Mouse (Mus musculus) ES-E14 (cell line): ENCODE measurements around the gene Mrap2. TPM values are rescaled to one million over a fixed set of nuclear protein-coding genes. Genes with fewer than 3 reads are reported as not detected.
A peak's percentile ranks its signal among the peaks of the same experiment; 100 is the strongest.

Source experiments
- DNase-seq: peaks from one replicate; pipeline ENCODE4 v3.0.0-alpha.2; 2013; ENCODE audit warnings: low read depth, low spot score
- H3K27ac ChIP-seq: 2 replicates; pipeline ENCODE4 v1.5.1; 2012; ENCODE audit warnings: low read depth, mild to moderate bottlenecking, low read length, moderate library complexity, mixed read lengths; ENCODE audit not compliant: poor library complexity, insufficient read depth, severe bottlenecking
- H3K36me3 ChIP-seq: 2 replicates; pipeline ENCODE4 v1.6.1; 2012; ENCODE audit warnings: mild to moderate bottlenecking, low read length, moderate library complexity, mixed read lengths; ENCODE audit not compliant: control insufficient read depth, poor library complexity, insufficient read depth, severe bottlenecking
- H3K4me1 ChIP-seq, 2 experiments: fragments of 150-350 bp in 1 of 2; sonication (generic) in 1 of 2; 2 replicates each; pipeline ENCODE4 v1.6.1; 2012; ENCODE audit warnings: low read length in 2 of 2, mild to moderate bottlenecking in 1 of 2, mixed read lengths in 1 of 2; ENCODE audit not compliant: control insufficient read depth in 2 of 2, insufficient read depth in 2 of 2, poor library complexity in 1 of 2
- H3K4me3 ChIP-seq, 2 experiments: fragments of 150-350 bp in 1 of 2; sonication (generic) in 1 of 2; 2 replicates each; pipeline ENCODE4 v1.5.1; 2012; ENCODE audit warnings: low read length in 2 of 2, low read depth in 1 of 2, mild to moderate bottlenecking in 1 of 2, mixed read lengths in 1 of 2; ENCODE audit not compliant: insufficient read depth in 1 of 2, poor library complexity in 1 of 2, severe bottlenecking in 1 of 2
- H3K9ac ChIP-seq: 2 replicates; pipeline ENCODE4 v1.6.1; 2012; ENCODE audit warnings: low read depth, mild to moderate bottlenecking, low read length, mixed read lengths; ENCODE audit not compliant: poor library complexity, insufficient read depth, severe bottlenecking
- H3K9me3 ChIP-seq: fragments of 150-350 bp; sonication (generic); 2 replicates; pipeline ENCODE4 v1.6.1; 2012; ENCODE audit warnings: low read depth, mild to moderate bottlenecking, low read length; ENCODE audit not compliant: control insufficient read depth, insufficient read depth
- CHD2 ChIP-seq: IDR thresholded peaks from 2 replicates; pipeline ENCODE4 v1.6.1; 2014; ENCODE audit warnings: mild to moderate bottlenecking, low read depth, low read length, inconsistent platforms
- HCFC1 ChIP-seq: IDR thresholded peaks from 2 replicates; pipeline ENCODE4 v1.6.1; 2012; ENCODE audit warnings: low read length, inconsistent platforms, borderline replicate concordance; ENCODE audit not compliant: insufficient read depth
- MAFK ChIP-seq: IDR thresholded peaks from 2 replicates; pipeline ENCODE4 v1.6.1; 2014; ENCODE audit warnings: mild to moderate bottlenecking, low read depth, low read length, inconsistent platforms; ENCODE audit not compliant: insufficient read depth
- ZC3H11A ChIP-seq: IDR thresholded peaks from 2 replicates; pipeline ENCODE4 v1.6.1; 2012; ENCODE audit warnings: low read depth, mild to moderate bottlenecking, inconsistent platforms, low read length, borderline replicate concordance
- ZNF384 ChIP-seq: IDR thresholded peaks from 2 replicates; pipeline ENCODE4 v1.6.1; 2012; ENCODE audit warnings: low read depth, low read length, inconsistent platforms
- in situ Hi-C, 2 experiments: fragments of 600-800 bp; cut with MboI; formaldehyde crosslinking; loops; one replicate each; pipeline ENCODE4 v1.15.1; 2025; ENCODE audit warnings: low sequenced_read_pairs in 2 of 2, inconsistent platforms in 1 of 2; ENCODE audit not compliant: unreplicated experiment in 2 of 2
- total RNA-seq: library from RNA; depleted of rRNA; stranded (reverse); fragments of 300-350 nt; gene quantifications from 2 replicates; pipeline ENCODE4 v1.2.3, GENCODE M21; 2012; rRNA removed

The Mrap2 gene
- not detected in 2 replicates for total RNA-seq

- no peak for TF ChIP-seq MAFK
- 0 out of 2 replicates have a peak, but pooled peaks have one; percentile 25 for TF ChIP-seq HCFC1
Observed at GRCm38 (mm10) chr9:87144106-87144505, at the start of gene Mrap2. TSS of gene Mrap2 (plus strand) at chr9:87144306.

GRCm38 (mm10) chr9:87097989-87098388 lies 46.1 kb upstream of the Mrap2 start:
- no peak overlapping the region for H3K4me3 ChIP-seq
- no peak overlapping the region for H3K9ac ChIP-seq
- no peaks in the 10 kb centered on the region for H3K36me3 ChIP-seq
- H3K4me1 ChIP-seq, result no peaks in the 10 kb centered on the region
- H3K9me3 ChIP-seq, result no peaks in the 10 kb centered on the region
- in situ Hi-C loops, result no loop called here
- H3K27ac ChIP-seq, result no peak overlapping the region
- no peak for TF ChIP-seq MAFK
- TF ChIP-seq ZC3H11A, result peak; percentile 46; the same call in 1 of the 2 replicates
- peak; percentile 20 for DNase-seq

More at GRCm38 (mm10) chr9:87144106-87144505, at the start of gene Mrap2:
- Histone ChIP-seq H3K9ac (no peak within 1 kb of the TSS), H3K27ac (no peak within 1 kb of the TSS), H3K4me1 (peaks cover 2 to 8% of the 10 kb centered on the region in 2 experiments; a peak in 3 of 4 replicates), H3K4me3 (peak within 1 kb of the TSS; percentile 43 to 60), H3K36me3 (no peaks in the 10 kb centered on the region), H3K9me3 (no peaks in the 10 kb centered on the region)
- peak; percentile 40 for DNase-seq
- in situ Hi-C loops, result no loop called here

GRCm38 (mm10) chr9:87115019-87115418 lies 29.1 kb upstream of the Mrap2 start:
- Histone ChIP-seq H3K9ac (no peak overlapping the region), H3K4me1 (no peaks in the 10 kb centered on the region), H3K4me3 (no peak overlapping the region), H3K27ac (no peak overlapping the region), H3K9me3 (no peaks in the 10 kb centered on the region), H3K36me3 (no peaks in the 10 kb centered on the region)
- in situ Hi-C loops, result no loop called here
- DNase-seq, result no peak
- TF ChIP-seq CHD2 (no peak), ZNF384 (no peak), HCFC1 (no peak), MAFK (no peak), ZC3H11A (no peak)

GRCm38 (mm10) chr9:87115456-87115931 lies 28.6 kb upstream of the Mrap2 start:
- Histone ChIP-seq H3K4me3 (no peak overlapping the region), H3K4me1 (no peaks in the 10 kb centered on the region), H3K36me3 (no peaks in the 10 kb centered on the region), H3K27ac (no peak overlapping the region), H3K9me3 (no peaks in the 10 kb centered on the region), H3K9ac (no peak overlapping the region)
- in situ Hi-C loops, result no loop called here
- TF ChIP-seq CHD2 (no peak), ZC3H11A (no peak), MAFK (no peak), HCFC1 (no peak), ZNF384 (no peak)
- no peak for DNase-seq

- H3K4me1 ChIP-seq, result no peaks in the 10 kb centered on the region
- no peak for TF ChIP-seq CHD2
- no peak for TF ChIP-seq MAFK
- TF ChIP-seq ZNF384, result no peak
- no peak for TF ChIP-seq ZC3H11A
- no peak for TF ChIP-seq HCFC1
- in situ Hi-C loops, result no loop called here
Observed at GRCm38 (mm10) chr9:87115978-87116377, 28.1 kb upstream of the Mrap2 start.

More at GRCm38 (mm10) chr9:87115978-87116377, 28.1 kb upstream of the Mrap2 start:
- no peaks in the 10 kb centered on the region for H3K36me3 ChIP-seq
- no peak overlapping the region for H3K4me3 ChIP-seq
- H3K9me3 ChIP-seq, result no peaks in the 10 kb centered on the region
- H3K9ac ChIP-seq, result no peak overlapping the region
- DNase-seq, result no peak
- H3K27ac ChIP-seq, result no peak overlapping the region
